18 mouse cellular contexts compared by ENCODE assay signal in genomic region chr10:24388229-24388628, GRCm38 (mm10).
A peak's percentile ranks its signal among the peaks of the same experiment; 100 is the strongest.
DNase-seq lines count a peak whose midpoint lies in the region; ATAC-seq and TF ChIP-seq lines count a peak whose summit lies in the region.
"Had no signal": no experiment of that assay in that cellular context is flagged by ENCODE, and none has a peak within 500 bp of the region (broad histone marks: within the 10 kb centered on the region; RNA-seq: fewer than 3 reads in every experiment).

No protein-coding gene starts in this region.

- WGBS in kidney, postnatal 0 days, result 57% methylated on average over 2 of the region's 2 CpGs

- H3K9ac ChIP-seq in kidney, postnatal 0 days (ENCODE audit: low read depth, low read length), result no peak overlapping the region

- H3K27me3 ChIP-seq in kidney, postnatal 0 days (ENCODE audit: insufficient read depth, low read length), result no peaks in the 10 kb centered on the region

- no peaks in the 10 kb centered on the region for H3K4me1 ChIP-seq in kidney, postnatal 0 days (replicated peaks; ENCODE audit: insufficient read depth, low read length)
- H3K4me1 ChIP-seq: forebrain, embryonic 10.5 days had no signal

- no peak overlapping the region for H3K4me3 ChIP-seq in gastrocnemius, adult 2 months
- H3K4me3 ChIP-seq in kidney, postnatal 0 days (replicated peaks; ENCODE audit: low read depth, low read length), result no peak overlapping the region
- H3K4me3 ChIP-seq: forebrain, embryonic 10.5 days had no signal

- no peaks in the 10 kb centered on the region for H3K9me3 ChIP-seq in kidney, postnatal 0 days (replicated peaks; ENCODE audit: low read length)
- H3K9me3 ChIP-seq: forebrain, embryonic 10.5 days had no signal

- no peak for ATAC-seq in kidney, postnatal 0 days (replicated peaks; ENCODE audit: low FRiP score, low read depth)
- ATAC-seq: hindbrain, postnatal 0 days had no signal

- TF ChIP-seq CTCF in gastrocnemius, adult 2 months (IDR thresholded peaks at IDR 0.05), result no peak
- TF ChIP-seq CTCF in kidney, postnatal 0 days (IDR thresholded peaks at IDR 0.05; ENCODE audit: low read depth), result no peak

- no peaks in the 10 kb centered on the region for H3K36me3 ChIP-seq in kidney, postnatal 0 days (ENCODE audit: insufficient read depth, low read length)
- H3K36me3 ChIP-seq: forebrain, embryonic 10.5 days had no signal

- intact Hi-C loops in gastrocnemius, adult 2 months (cut with DNase I), result no loop called here

- H3K4me2 ChIP-seq in kidney, postnatal 0 days (ENCODE audit: low read length), result no peak overlapping the region
- H3K4me2 ChIP-seq: midbrain, embryonic 11.5 days had no signal

- peak; percentile 53 for DNase-seq in gastrocnemius, adult 2 months
- no peak for DNase-seq in gastrocnemius, postnatal 4 days (ENCODE audit: low spot score in 2 of 2)
- DNase-seq in kidney, postnatal 0 days (ENCODE audit: low spot score), result no peak
- no peak for DNase-seq in kidney, postnatal 25 days
- peak; percentile 55 for DNase-seq in gastrocnemius, postnatal 25 days
- DNase-seq in adrenal gland, adult 8-10 months, result no peak
- no peak for DNase-seq in liver
- DNase-seq in embryo, embryonic 10 days (ENCODE audit: low spot score), result no peak
- DNase-seq: cerebellum, postnatal 36 days; kidney, adult 9 months; layer of hippocampus, postnatal 36 days; lung, adult 18-20 months; lung, postnatal 36 days; right cerebral cortex, postnatal 25 days; thymus, postnatal 4 days had no signal

- H3K27ac ChIP-seq in gastrocnemius, adult 2 months, result peak overlapping the region; percentile 81
- H3K27ac ChIP-seq in kidney, postnatal 0 days, result peak overlapping the region; percentile 34; the same call in 1 of the 2 replicates
- H3K27ac ChIP-seq: forebrain, embryonic 10.5 days; hindbrain, postnatal 0 days had no signal

Comparison
In these comparisons a context has a peak if more than half of its experiments do, and no peak if none do; other contexts are left out.
1. DNase-seq: peak in gastrocnemius, adult 2 months (single experiment) and gastrocnemius, postnatal 25 days (single experiment); none in gastrocnemius, postnatal 4 days (0 of 2), kidney, postnatal 0 days (single experiment), kidney, postnatal 25 days (0 of 2), adrenal gland, adult 8-10 months (single experiment), liver (single experiment) and embryo, embryonic 10 days (single experiment).